Mouse (Mus musculus) stomach, embryonic 15.5 days (tissue): ENCODE data around the gene Tnc. TPM values are rescaled to one million over a fixed set of nuclear protein-coding genes. Genes with fewer than 3 reads are reported as not detected.

Experiments used
- ATAC-seq: fragments of 200-750 bp; cut with Nextera tagmentation; 2 replicates; pipeline ENCODE4 v1.8.0; 2017; ENCODE audit warnings: low read depth, moderate number of reproducible peaks, moderate TSS enrichment; ENCODE audit not compliant: insufficient read depth, low FRiP score
- H3K27ac ChIP-seq: fragments of 300-500 bp; sonication (generic); 2 replicates; pipeline ENCODE4 v1.5.1; 2015; ENCODE audit warnings: mild to moderate bottlenecking, inconsistent platforms
- H3K27me3 ChIP-seq: fragments of 300-500 bp; sonication (generic); replicated peaks from 2 replicates; pipeline ENCODE4 v1.6.1; 2015; ENCODE audit warnings: inconsistent platforms
- H3K36me3 ChIP-seq: fragments of 300-500 bp; sonication (generic); 2 replicates; pipeline ENCODE4 v1.6.1; 2015; ENCODE audit warnings: inconsistent platforms
- H3K4me1 ChIP-seq: fragments of 300-500 bp; sonication (generic); 2 replicates; pipeline ENCODE4 v1.6.1; 2015; ENCODE audit warnings: inconsistent platforms
- H3K4me2 ChIP-seq: fragments of 300-500 bp; sonication (generic); 2 replicates; pipeline ENCODE4 v1.6.1; 2015; ENCODE audit warnings: mild to moderate bottlenecking, inconsistent platforms
- H3K4me3 ChIP-seq: fragments of 300-500 bp; sonication (generic); replicated peaks from 2 replicates; pipeline ENCODE4 v1.5.1; 2015; ENCODE audit warnings: inconsistent platforms
- H3K9ac ChIP-seq: fragments of 300-500 bp; sonication (generic); 2 replicates; pipeline ENCODE4 v1.6.1; 2015; ENCODE audit warnings: inconsistent platforms
- H3K9me3 ChIP-seq: fragments of 300-500 bp; sonication (generic); 2 replicates; pipeline ENCODE4 v1.6.1; 2016; ENCODE audit warnings: inconsistent platforms
- WGBS: fragments of 180-500 bp; shearing (Covaris S2); methylation state at CpG from one replicate; pipeline ENCODE4 v1.1.7; 2015; 5-methylcytosine and 5-hydroxymethylcytosine counted together
- polyA plus RNA-seq: library from polyadenylated mRNA; unstranded; fragments of >200 nt; fragmentation: Nextera tagmentation; extraction: Ambion mirVana; gene quantifications from 2 replicates; pipeline ENCODE4 v1.2.1, GENCODE M21; 2015

Gene Tnc
- polyA plus RNA-seq, 1 experiment from 2014 or later: 12.6 TPM

GRCm38 (mm10) chr4:63916753-63917152 is 130.1 kb downstream of the Tnc start:
- H3K4me3 ChIP-seq: no peak overlapping the region
- no peaks in the 10 kb centered on the region for H3K9me3 ChIP-seq
- H3K27me3 ChIP-seq: no peaks in the 10 kb centered on the region
- H3K36me3 ChIP-seq: no peaks in the 10 kb centered on the region
- H3K9ac ChIP-seq: no peak overlapping the region
- H3K4me2 ChIP-seq: no peak overlapping the region
- no peaks in the 10 kb centered on the region for H3K4me1 ChIP-seq
- 49% methylated on average over 8 of the region's 8 CpGs for WGBS
- no peak for ATAC-seq
- no peak overlapping the region for H3K27ac ChIP-seq

DNA sequence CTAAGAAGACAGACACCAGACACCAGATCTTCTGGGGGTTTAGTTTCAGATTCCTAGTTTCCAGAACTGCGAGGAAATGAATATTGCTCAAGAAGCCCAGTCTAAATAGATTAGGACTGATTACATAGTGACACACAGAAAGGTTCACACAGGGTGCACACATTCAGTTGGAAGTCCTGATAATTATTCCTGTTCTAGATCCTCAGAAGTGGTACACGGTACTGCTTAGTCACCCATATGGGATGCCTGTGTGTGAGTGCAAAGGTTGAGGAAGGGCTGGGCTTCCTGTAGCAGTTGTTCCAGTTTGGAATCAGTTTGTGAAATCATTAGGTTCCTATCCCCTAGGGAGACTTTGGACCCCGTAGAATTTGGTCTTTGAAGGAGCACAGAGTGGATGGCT is 130.5 kb downstream of the Tnc start:
- Histone ChIP-seq H3K4me1 (no peaks in the 10 kb centered on the region), H3K27ac (no peak overlapping the region), H3K9me3 (no peaks in the 10 kb centered on the region), H3K9ac (no peak overlapping the region), H3K36me3 (no peaks in the 10 kb centered on the region), H3K4me2 (no peak overlapping the region), H3K27me3 (no peaks in the 10 kb centered on the region), H3K4me3 (no peak overlapping the region)
- WGBS: 61% methylated on average over 3 of the region's 3 CpGs
- ATAC-seq: no peak

Other genes with a start within 250 kb of the Tnc start
- 0.05 and 0.08 TPM in 2 replicates for gene Tnfsf8, start 185.7 kb downstream of the Tnc start, polyA plus RNA-seq